Mouse (Mus musculus): ENCODE data around the gene Casc3. TPM values are rescaled to one million over a fixed set of nuclear protein-coding genes. Genes with fewer than 3 reads are reported as not detected.
"Not testable (repeated sequence)": the region's sequence is repeated elsewhere in the genome, so short reads cannot be mapped to it uniquely, and the experiment has no call there.

Casc3 gene
- polyA plus RNA-seq, 1 experiment from 2014 or later: 55.9 TPM

DNA sequence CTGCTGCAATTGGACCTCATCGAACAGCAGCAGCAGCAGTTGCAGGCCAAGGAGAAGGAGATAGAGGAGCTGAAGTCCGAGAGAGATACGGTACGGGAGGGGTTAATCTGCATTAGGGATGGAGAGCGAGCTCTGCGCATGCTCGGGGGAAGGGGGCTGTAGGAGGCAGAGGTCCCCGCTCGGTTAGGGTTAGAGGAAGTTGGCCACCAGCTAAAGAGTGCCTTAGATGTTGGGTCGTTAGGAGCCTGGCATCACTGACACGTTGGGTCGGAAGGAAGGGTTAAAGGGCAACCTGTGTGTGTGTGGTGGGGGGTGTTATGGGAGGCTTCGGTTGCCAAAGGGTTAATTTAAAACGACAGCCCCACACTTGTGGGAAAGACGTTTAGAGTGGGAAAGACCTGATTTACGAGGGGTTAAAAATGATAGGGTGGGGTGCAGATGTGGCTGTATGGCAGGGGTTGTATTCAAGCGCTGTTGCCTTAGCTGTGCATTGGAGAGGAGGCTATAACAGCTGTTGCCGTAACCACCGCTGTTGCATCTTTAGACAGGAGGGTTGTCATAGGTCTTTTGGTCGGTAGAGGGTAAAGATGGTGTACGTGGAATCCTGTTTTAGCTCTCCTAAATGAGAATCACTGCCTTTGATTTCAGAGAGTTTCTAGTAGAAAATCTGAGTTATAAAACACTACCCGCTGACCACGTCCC lies 8.0 kb upstream of the Casc3 start:
- Histone ChIP-seq H3K4me1 (replicated peaks) (peaks cover 57% of the 10 kb centered on the region), H3K27me3 (ENCODE audit: insufficient read depth, poor library complexity, severe bottlenecking) (no peaks in the 10 kb centered on the region), H3K36me3 (peaks cover 45% of the 10 kb centered on the region), H3K4me3 (peak overlapping the region; percentile 100), H3K27ac (peak overlapping the region; percentile 100), H3K9me3 (no peaks in the 10 kb centered on the region)
- 6% methylated on average over 23 of the region's 23 CpGs for WGBS
- peak; percentile 84 for DNase-seq (ENCODE audit: low spot score)

GRCm38 (mm10) chr11:98797306-98797705 lies 7.4 kb upstream of the Casc3 start:
- Histone ChIP-seq H3K9me3 (no peaks in the 10 kb centered on the region), H3K27ac (peak overlapping the region; percentile 100), H3K4me3 (peak overlapping the region; percentile 100), H3K36me3 (peaks cover 52% of the 10 kb centered on the region), H3K4me1 (replicated peaks) (peaks cover 53% of the 10 kb centered on the region), H3K27me3 (ENCODE audit: insufficient read depth, poor library complexity, severe bottlenecking) (no peaks in the 10 kb centered on the region)
- 23% methylated on average over 5 of the region's 5 CpGs for WGBS
- no peak for DNase-seq (ENCODE audit: low spot score)

DNA sequence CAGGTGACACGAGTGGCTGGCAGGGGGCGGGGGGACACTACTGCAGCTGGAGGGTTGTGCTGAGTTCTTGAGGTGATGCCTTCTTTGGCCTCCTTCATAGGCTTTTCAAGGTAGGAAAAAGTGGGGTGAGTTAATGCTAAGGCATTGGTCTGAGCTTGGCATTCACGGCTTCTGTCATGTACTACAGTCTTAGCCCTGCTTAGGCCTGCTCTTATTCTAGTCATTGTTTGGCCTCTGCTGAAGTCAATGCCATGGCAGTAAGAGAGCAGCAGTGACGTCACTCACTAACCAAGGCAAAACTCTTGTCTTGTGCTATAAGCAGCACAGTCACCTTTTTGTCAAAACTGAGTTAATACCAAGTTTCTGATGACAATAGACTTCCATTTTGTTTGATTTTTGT lies 6.8 kb upstream of the Casc3 start:
- DNase-seq (ENCODE audit: low spot score): no peak
- Histone ChIP-seq H3K4me1 (replicated peaks) (peaks cover 47% of the 10 kb centered on the region), H3K4me3 (peak overlapping the region; percentile 100), H3K27ac (no peak overlapping the region; the same call in 1 of the 2 replicates), H3K9me3 (no peaks in the 10 kb centered on the region), H3K27me3 (ENCODE audit: insufficient read depth, poor library complexity, severe bottlenecking) (no peaks in the 10 kb centered on the region), H3K36me3 (peaks cover 58% of the 10 kb centered on the region)
- WGBS: 63% methylated on average over 4 of the region's 4 CpGs

- no peaks in the 10 kb centered on the region for H3K9me3 ChIP-seq
- WGBS: 80% methylated on average over 2 of the region's 2 CpGs
- H3K4me3 ChIP-seq: peak overlapping the region; percentile 87
- peaks cover 78% of the 10 kb centered on the region for H3K36me3 ChIP-seq
- H3K27ac ChIP-seq: peak overlapping the region; percentile 98; the same call in 1 of the 2 replicates
- no peak for DNase-seq (ENCODE audit: low spot score)
- peaks cover 24% of the 10 kb centered on the region for H3K4me1 ChIP-seq (replicated peaks)
- H3K27me3 ChIP-seq (ENCODE audit: insufficient read depth, poor library complexity, severe bottlenecking): no peaks in the 10 kb centered on the region
Measured at GRCm38 (mm10) chr11:98808417-98808816, 3.7 kb downstream of the Casc3 start.

- no peaks in the 10 kb centered on the region for H3K27me3 ChIP-seq (ENCODE audit: insufficient read depth, poor library complexity, severe bottlenecking)
- DNase-seq (ENCODE audit: low spot score): peak; percentile 99
- peak overlapping the region; percentile 87 for H3K4me3 ChIP-seq
- peaks cover 78% of the 10 kb centered on the region for H3K36me3 ChIP-seq
- peak overlapping the region; percentile 98 for H3K27ac ChIP-seq
- no peaks in the 10 kb centered on the region for H3K9me3 ChIP-seq
- WGBS: under 1% methylated on average over 84 of the region's 84 CpGs
- peaks cover 24% of the 10 kb centered on the region for H3K4me1 ChIP-seq (replicated peaks)
Measured at GRCm38 (mm10) chr11:98809457-98810290, 5.0 kb downstream of the Casc3 start.

GRCm38 (mm10) chr11:98810686-98811085 lies 6.0 kb downstream of the Casc3 start:
- Histone ChIP-seq H3K4me3 (peak overlapping the region; percentile 87), H3K4me1 (replicated peaks) (peaks cover 24% of the 10 kb centered on the region), H3K36me3 (peaks cover 78% of the 10 kb centered on the region), H3K9me3 (no peaks in the 10 kb centered on the region), H3K27me3 (ENCODE audit: insufficient read depth, poor library complexity, severe bottlenecking) (no peaks in the 10 kb centered on the region), H3K27ac (no peak overlapping the region)
- DNase-seq (ENCODE audit: low spot score): no peak
- WGBS: 81% methylated on average over 7 of the region's 7 CpGs

GRCm38 (mm10) chr11:98816706-98817239 lies 12.1 kb downstream of the Casc3 start:
- Histone ChIP-seq H3K9me3 (no peaks in the 10 kb centered on the region), H3K4me1 (replicated peaks) (no peaks in the 10 kb centered on the region), H3K36me3 (peaks cover 99% of the 10 kb centered on the region), H3K27ac (no peak overlapping the region), H3K4me3 (no peak overlapping the region), H3K27me3 (ENCODE audit: insufficient read depth, poor library complexity, severe bottlenecking) (no peaks in the 10 kb centered on the region)
- DNase-seq (ENCODE audit: low spot score): no peak
- WGBS: 92% methylated on average over 1 of the region's 1 CpGs

DNA sequence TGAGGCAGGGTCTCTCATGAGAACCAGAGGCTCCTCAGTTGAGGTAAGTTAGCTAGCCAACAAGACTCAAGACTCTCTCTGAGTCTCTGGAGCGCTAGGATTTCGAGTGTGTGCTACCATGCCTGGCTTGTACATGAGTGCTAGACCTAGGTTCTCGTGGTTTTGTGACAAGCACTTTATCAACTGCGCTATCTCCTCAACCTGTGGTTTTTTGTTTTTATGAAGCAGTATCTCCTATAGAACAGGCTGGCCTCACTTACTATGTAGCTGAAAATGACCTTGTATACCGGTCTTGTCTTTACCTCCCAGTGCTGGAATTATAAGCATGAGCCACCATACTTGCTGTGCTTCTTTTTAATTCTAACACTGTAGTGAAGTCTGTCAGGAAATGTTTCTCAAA lies 16.3 kb downstream of the Casc3 start:
- Histone ChIP-seq H3K27ac (no peak overlapping the region), H3K36me3 (peaks cover 100% of the 10 kb centered on the region)

GRCm38 (mm10) chr11:98826071-98826470 lies 21.4 kb downstream of the Casc3 start:
- 98% methylated on average over 2 of the region's 2 CpGs for WGBS
- H3K4me1 ChIP-seq (replicated peaks); H3K4me3 ChIP-seq; H3K9me3 ChIP-seq; H3K27ac ChIP-seq; H3K27me3 ChIP-seq (ENCODE audit: insufficient read depth, poor library complexity, severe bottlenecking); DNase-seq (ENCODE audit: low spot score): not testable (repeated sequence)
- H3K36me3 ChIP-seq: peaks cover 100% of the 10 kb centered on the region

More for the DNA sequence above, 16.3 kb downstream of the Casc3 start:
- Histone ChIP-seq H3K4me1 (replicated peaks) (no peaks in the 10 kb centered on the region), H3K27me3 (ENCODE audit: insufficient read depth, poor library complexity, severe bottlenecking) (no peaks in the 10 kb centered on the region), H3K9me3 (no peaks in the 10 kb centered on the region), H3K4me3 (no peak overlapping the region)
- no peak for DNase-seq (ENCODE audit: low spot score)
- WGBS: 95% methylated on average over 5 of the region's 5 CpGs

- Histone ChIP-seq H3K4me3 (no peak overlapping the region), H3K27ac (no peak overlapping the region), H3K27me3 (ENCODE audit: insufficient read depth, poor library complexity, severe bottlenecking) (no peaks in the 10 kb centered on the region), H3K9me3 (no peaks in the 10 kb centered on the region), H3K36me3 (peaks cover 100% of the 10 kb centered on the region), H3K4me1 (replicated peaks) (no peaks in the 10 kb centered on the region)
- no peak for DNase-seq (ENCODE audit: low spot score)
- WGBS: 93% methylated on average over 2 of the region's 2 CpGs
Measured at GRCm38 (mm10) chr11:98827877-98828276, 23.2 kb downstream of the Casc3 start.

GRCm38 (mm10) chr11:98829091-98829775 lies 24.5 kb downstream of the Casc3 start:
- 78% methylated on average over 12 of the region's 12 CpGs for WGBS
- no peaks in the 10 kb centered on the region for H3K27me3 ChIP-seq (ENCODE audit: insufficient read depth, poor library complexity, severe bottlenecking)
- no peak overlapping the region for H3K27ac ChIP-seq
- H3K9me3 ChIP-seq: no peaks in the 10 kb centered on the region
- H3K4me3 ChIP-seq: no peak overlapping the region
- peaks cover 1% of the 10 kb centered on the region for H3K4me1 ChIP-seq (replicated peaks)
- peaks cover 100% of the 10 kb centered on the region for H3K36me3 ChIP-seq
- no peak for DNase-seq (ENCODE audit: low spot score)

DNA sequence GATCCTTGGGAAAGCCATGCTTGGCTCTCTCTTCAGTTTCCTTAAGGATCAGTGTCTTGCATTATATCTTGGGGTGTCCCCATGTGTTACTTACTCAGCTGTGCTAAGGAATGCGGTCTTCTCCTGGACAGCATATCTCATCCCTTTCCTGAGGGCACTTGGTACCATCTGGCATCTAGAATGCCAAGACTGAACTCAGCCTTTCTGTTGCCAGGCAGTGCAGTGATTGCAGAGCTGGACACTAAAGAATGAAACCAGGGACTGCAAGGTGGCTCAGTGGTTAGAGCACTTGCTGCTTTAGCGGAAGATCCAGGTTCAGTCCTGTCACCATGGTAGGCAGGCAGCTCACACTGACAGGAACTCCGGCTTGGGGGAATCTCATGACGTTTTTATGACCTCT lies 25.2 kb downstream of the Casc3 start:
- DNase-seq (ENCODE audit: low spot score): no peak
- 0 out of 2 replicates have a peak, but pooled peaks cover 1% of the 10 kb centered on the region for H3K27me3 ChIP-seq (ENCODE audit: insufficient read depth, poor library complexity, severe bottlenecking)
- H3K36me3 ChIP-seq: peaks cover 100% of the 10 kb centered on the region
- no peaks in the 10 kb centered on the region for H3K9me3 ChIP-seq
- 78% methylated on average over 4 of the region's 4 CpGs for WGBS
- no peak overlapping the region for H3K27ac ChIP-seq
- H3K4me3 ChIP-seq: no peak overlapping the region
- peaks cover 7% of the 10 kb centered on the region for H3K4me1 ChIP-seq (replicated peaks)

Data from hindbrain, embryonic 10.5 days (tissue).